Mouse (Mus musculus) cerebral cortex, adult 2 months (tissue): Measurements from ENCODE around the gene Trub1.

Experiments
- WGBS: fragments of 180-500 bp; shearing (Covaris S2); methylation state at CpG from one replicate; pipeline ENCODE4 v1.1.7; 2018; 5-methylcytosine and 5-hydroxymethylcytosine counted together

The Trub1 gene

GRCm38 (mm10) chr19:57494020-57494419 is 41.3 kb downstream of the Trub1 start:
- WGBS = 84% methylated on average over 5 of the region's 5 CpGs

GRCm38 (mm10) chr19:57498110-57498743 is 45.5 kb downstream of the Trub1 start:
- 84% methylated on average over 10 of the region's 10 CpGs for WGBS

- 75% methylated on average over 6 of the region's 6 CpGs for WGBS
These were observed 46.2 kb downstream of the Trub1 start for GRCm38 (mm10) chr19:57498884-57499410.

- WGBS = 96% methylated on average over 5 of the region's 5 CpGs
These were observed 47.5 kb downstream of the Trub1 start for GRCm38 (mm10) chr19:57500254-57500653.

GRCm38 (mm10) chr19:57503144-57503543 is 50.4 kb downstream of the Trub1 start:
- WGBS = 72% methylated on average over 6 of the region's 6 CpGs

GRCm38 (mm10) chr19:57505048-57505932 is 52.6 kb downstream of the Trub1 start:
- 67% methylated on average over 25 of the region's 25 CpGs for WGBS

GRCm38 (mm10) chr19:57506591-57506990 is 53.9 kb downstream of the Trub1 start:
- 52% methylated on average over 5 of the region's 5 CpGs for WGBS

GRCm38 (mm10) chr19:57508261-57508788 is 55.6 kb downstream of the Trub1 start:
- 77% methylated on average over 11 of the region's 11 CpGs for WGBS

- 62% methylated on average over 14 of the region's 14 CpGs for WGBS
These were observed 57.1 kb downstream of the Trub1 start for GRCm38 (mm10) chr19:57509758-57510319.

GRCm38 (mm10) chr19:57510836-57511235 is 58.1 kb downstream of the Trub1 start:
- 94% methylated on average over 11 of the region's 11 CpGs for WGBS

GRCm38 (mm10) chr19:57513123-57513522 is 60.4 kb downstream of the Trub1 start:
- WGBS = 58% methylated on average over 9 of the region's 9 CpGs

GRCm38 (mm10) chr19:57523363-57523762 is 70.7 kb downstream of the Trub1 start:
- 49% methylated on average over 17 of the region's 17 CpGs for WGBS

- 88% methylated on average over 2 of the region's 2 CpGs for WGBS
These were observed 73.0 kb downstream of the Trub1 start for GRCm38 (mm10) chr19:57525693-57526092.

- 85% methylated on average over 4 of the region's 4 CpGs for WGBS
These were observed 77.5 kb downstream of the Trub1 start for GRCm38 (mm10) chr19:57530212-57530611.

- WGBS = 79% methylated on average over 7 of the region's 7 CpGs
These were observed 81.5 kb downstream of the Trub1 start for GRCm38 (mm10) chr19:57534262-57534661.

GRCm38 (mm10) chr19:57536512-57536911 is 83.8 kb downstream of the Trub1 start:
- 37% methylated on average over 5 of the region's 5 CpGs for WGBS

GRCm38 (mm10) chr19:57537510-57538182 is 84.9 kb downstream of the Trub1 start:
- 76% methylated on average over 7 of the region's 7 CpGs for WGBS

GRCm38 (mm10) chr19:57540118-57540517 is 87.4 kb downstream of the Trub1 start:
- 86% methylated on average over 11 of the region's 11 CpGs for WGBS
